Mouse (Mus musculus): ENCODE data around the gene Sult2b1. TPM values are rescaled to one million over a fixed set of nuclear protein-coding genes. Genes with fewer than 3 reads are reported as not detected.

Sult2b1 gene
- polyA plus RNA-seq, 1 experiment from 2014 or later: 0.68 TPM

- DNase-seq (no peak), ATAC-seq (ENCODE audit: low read depth) (no peak)
- no peak overlapping the region for H3K9ac ChIP-seq
- H3K27me3 ChIP-seq: peaks cover 53% of the 10 kb centered on the region
- no peak overlapping the region for H3K27ac ChIP-seq
- no peaks in the 10 kb centered on the region for H3K9me3 ChIP-seq (replicated peaks)
- H3K4me1 ChIP-seq (replicated peaks): peaks cover 51% of the 10 kb centered on the region
- H3K4me2 ChIP-seq: peak overlapping the region; percentile 71
- no peaks in the 10 kb centered on the region for H3K36me3 ChIP-seq
- 31% methylated on average over 7 of the region's 7 CpGs for whole genome bisulfite sequencing (ENCODE audit: insufficient replicate concordance)
- H3K4me3 ChIP-seq (replicated peaks): no peak overlapping the region; the same call in 1 of the 2 replicates
These were observed 15.5 kb upstream of the Sult2b1 start for GRCm38 (mm10) chr7:45800001-45800400.

- H3K4me2 ChIP-seq: peak overlapping the region; percentile 80
- no peaks in the 10 kb centered on the region for H3K36me3 ChIP-seq
- peak overlapping the region; percentile 57 for H3K4me3 ChIP-seq (replicated peaks)
- H3K27ac ChIP-seq: no peak overlapping the region
- H3K9ac ChIP-seq: no peak overlapping the region
- H3K27me3 ChIP-seq: peaks cover 64% of the 10 kb centered on the region
- ATAC-seq (ENCODE audit: low read depth) (no peak), DNase-seq (no peak)
- peaks cover 51% of the 10 kb centered on the region for H3K4me1 ChIP-seq (replicated peaks)
- WGBS (ENCODE audit: insufficient replicate concordance): 38% methylated on average over 7 of the region's 7 CpGs
- no peaks in the 10 kb centered on the region for H3K9me3 ChIP-seq (replicated peaks)
These were observed 14.5 kb upstream of the Sult2b1 start for GRCm38 (mm10) chr7:45798931-45799330.

- Histone ChIP-seq H3K27ac (no peak overlapping the region), H3K4me3 (replicated peaks) (peak overlapping the region; percentile 57), H3K4me1 (replicated peaks) (peaks cover 51% of the 10 kb centered on the region), H3K36me3 (no peaks in the 10 kb centered on the region), H3K4me2 (peak overlapping the region; percentile 80), H3K27me3 (peaks cover 69% of the 10 kb centered on the region), H3K9me3 (replicated peaks) (no peaks in the 10 kb centered on the region), H3K9ac (peak overlapping the region; percentile 57)
- ATAC-seq (ENCODE audit: low read depth) (no peak), DNase-seq (peak; percentile 39)
- under 1% methylated on average over 18 of the region's 19 CpGs for WGBS (ENCODE audit: insufficient replicate concordance)
These were observed 14.0 kb upstream of the Sult2b1 start for GRCm38 (mm10) chr7:45798511-45798836.

GRCm38 (mm10) chr7:45797661-45798510, 13.4 kb upstream of the Sult2b1 start:
- H3K4me1 ChIP-seq (replicated peaks): peaks cover 51% of the 10 kb centered on the region
- H3K9ac ChIP-seq: peak overlapping the region; percentile 57
- WGBS (ENCODE audit: insufficient replicate concordance): 1% methylated on average over 59 of the region's 60 CpGs
- peak overlapping the region; percentile 57 for H3K4me3 ChIP-seq (replicated peaks)
- no peaks in the 10 kb centered on the region for H3K9me3 ChIP-seq (replicated peaks)
- ATAC-seq (ENCODE audit: low read depth): no peak
- DNase-seq: no peak
- no peak overlapping the region for H3K27ac ChIP-seq
- peak overlapping the region; percentile 80 for H3K4me2 ChIP-seq
- H3K27me3 ChIP-seq: peaks cover 75% of the 10 kb centered on the region
- no peaks in the 10 kb centered on the region for H3K36me3 ChIP-seq

GRCm38 (mm10) chr7:45796950-45797349, 12.5 kb upstream of the Sult2b1 start:
- peak overlapping the region; percentile 57 for H3K4me3 ChIP-seq (replicated peaks)
- DNase-seq (peak; percentile 81), ATAC-seq (ENCODE audit: low read depth) (peak; percentile 84)
- no peaks in the 10 kb centered on the region for H3K36me3 ChIP-seq
- peak overlapping the region; percentile 57 for H3K9ac ChIP-seq
- H3K4me1 ChIP-seq (replicated peaks): peaks cover 51% of the 10 kb centered on the region
- no peaks in the 10 kb centered on the region for H3K9me3 ChIP-seq (replicated peaks)
- H3K4me2 ChIP-seq: peak overlapping the region; percentile 80
- WGBS (ENCODE audit: insufficient replicate concordance): 25% methylated on average over 6 of the region's 6 CpGs
- peaks cover 84% of the 10 kb centered on the region for H3K27me3 ChIP-seq
- H3K27ac ChIP-seq: peak overlapping the region; percentile 64

GRCm38 (mm10) chr7:45794971-45795370, 10.5 kb upstream of the Sult2b1 start:
- Histone ChIP-seq H3K4me2 (no peak overlapping the region), H3K9me3 (replicated peaks) (no peaks in the 10 kb centered on the region), H3K27ac (no peak overlapping the region), H3K9ac (no peak overlapping the region), H3K4me3 (replicated peaks) (no peak overlapping the region), H3K4me1 (replicated peaks) (peaks cover 38% of the 10 kb centered on the region), H3K27me3 (peaks cover 92% of the 10 kb centered on the region), H3K36me3 (no peaks in the 10 kb centered on the region)
- DNase-seq (no peak), ATAC-seq (ENCODE audit: low read depth) (no peak)
- WGBS (ENCODE audit: insufficient replicate concordance): 87% methylated on average over 29 of the region's 29 CpGs

- no peak for ATAC-seq (ENCODE audit: low read depth)
- Histone ChIP-seq H3K27ac (no peak overlapping the region), H3K27me3 (peaks cover 92% of the 10 kb centered on the region)
These were observed 9.6 kb upstream of the Sult2b1 start for GRCm38 (mm10) chr7:45793969-45794585.

GRCm38 (mm10) chr7:45793240-45793639, 8.8 kb upstream of the Sult2b1 start:
- Histone ChIP-seq H3K4me1 (replicated peaks) (peaks cover 28% of the 10 kb centered on the region), H3K27ac (no peak overlapping the region), H3K27me3 (peaks cover 90% of the 10 kb centered on the region), H3K9me3 (replicated peaks) (no peaks in the 10 kb centered on the region), H3K4me2 (no peak overlapping the region), H3K9ac (no peak overlapping the region), H3K4me3 (replicated peaks) (no peak overlapping the region), H3K36me3 (no peaks in the 10 kb centered on the region)
- 49% methylated on average over 24 of the region's 24 CpGs for WGBS (ENCODE audit: insufficient replicate concordance)
- ATAC-seq (ENCODE audit: low read depth): no peak
- no peak for DNase-seq

More at GRCm38 (mm10) chr7:45793969-45794585, 9.6 kb upstream of the Sult2b1 start:
- WGBS (ENCODE audit: insufficient replicate concordance): 73% methylated on average over 37 of the region's 44 CpGs
- Histone ChIP-seq H3K4me1 (replicated peaks) (peaks cover 37% of the 10 kb centered on the region), H3K4me2 (no peak overlapping the region), H3K4me3 (replicated peaks) (no peak overlapping the region), H3K9me3 (replicated peaks) (no peaks in the 10 kb centered on the region), H3K36me3 (no peaks in the 10 kb centered on the region), H3K9ac (no peak overlapping the region)
- no peak for DNase-seq

GRCm38 (mm10) chr7:45791756-45792490, 7.5 kb upstream of the Sult2b1 start:
- Histone ChIP-seq H3K4me3 (replicated peaks) (no peak overlapping the region), H3K27ac (no peak overlapping the region), H3K9me3 (replicated peaks) (no peaks in the 10 kb centered on the region), H3K36me3 (no peaks in the 10 kb centered on the region), H3K4me2 (no peak overlapping the region), H3K4me1 (replicated peaks) (peaks cover 16% of the 10 kb centered on the region), H3K9ac (no peak overlapping the region), H3K27me3 (peaks cover 90% of the 10 kb centered on the region)
- ATAC-seq (ENCODE audit: low read depth): no peak
- DNase-seq: no peak
- WGBS (ENCODE audit: insufficient replicate concordance): 44% methylated on average over 17 of the region's 17 CpGs

GRCm38 (mm10) chr7:45790721-45791120, 6.3 kb upstream of the Sult2b1 start:
- Histone ChIP-seq H3K27ac (no peak overlapping the region), H3K4me2 (no peak overlapping the region), H3K27me3 (peaks cover 91% of the 10 kb centered on the region), H3K4me3 (replicated peaks) (no peak overlapping the region), H3K4me1 (replicated peaks) (peaks cover 11% of the 10 kb centered on the region), H3K9me3 (replicated peaks) (no peaks in the 10 kb centered on the region), H3K9ac (no peak overlapping the region), H3K36me3 (no peaks in the 10 kb centered on the region)
- DNase-seq: no peak
- 44% methylated on average over 6 of the region's 6 CpGs for WGBS (ENCODE audit: insufficient replicate concordance)
- no peak for ATAC-seq (ENCODE audit: low read depth)

GRCm38 (mm10) chr7:45787642-45788041, 3.2 kb upstream of the Sult2b1 start:
- no peaks in the 10 kb centered on the region for H3K9me3 ChIP-seq (replicated peaks)
- H3K27me3 ChIP-seq: peaks cover 91% of the 10 kb centered on the region
- no peaks in the 10 kb centered on the region for H3K36me3 ChIP-seq
- H3K9ac ChIP-seq: no peak overlapping the region
- 63% methylated on average over 22 of the region's 22 CpGs for WGBS (ENCODE audit: insufficient replicate concordance)
- no peak overlapping the region for H3K4me2 ChIP-seq
- no peak overlapping the region for H3K27ac ChIP-seq
- no peak overlapping the region for H3K4me3 ChIP-seq (replicated peaks)
- ATAC-seq (ENCODE audit: low read depth) (no peak), DNase-seq (no peak)
- H3K4me1 ChIP-seq (replicated peaks): peaks cover 19% of the 10 kb centered on the region
